Mouse (Mus musculus): Measurements from ENCODE around the gene Ccnb2. TPM values are rescaled to one million over a fixed set of nuclear protein-coding genes. Genes with fewer than 3 reads are reported as not detected.

Gene Ccnb2
- polyA plus RNA-seq, 1 experiment from 2014 or later, result 129 TPM

DNA sequence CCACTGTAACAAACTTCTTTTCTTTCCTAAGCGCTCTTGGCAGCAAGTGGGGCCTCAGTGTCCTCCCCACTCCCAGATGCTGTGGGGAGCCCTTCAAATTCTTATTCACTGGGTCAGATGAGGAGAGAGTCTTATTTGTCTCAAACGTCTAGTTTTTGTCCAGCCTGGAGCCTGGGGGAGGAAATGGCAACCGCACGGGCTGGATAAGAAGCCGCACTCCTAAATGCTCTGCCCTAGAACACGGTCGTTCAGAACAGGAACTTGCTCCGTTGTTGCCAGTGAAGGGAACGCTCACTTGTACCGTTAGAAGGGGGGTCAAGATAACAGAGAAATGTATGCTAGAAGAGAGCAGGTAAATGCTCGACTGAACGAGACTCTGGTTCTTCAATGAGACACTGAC, 39.3 kb downstream of the Ccnb2 start:
- H3K4me1 ChIP-seq (replicated peaks), result no peaks in the 10 kb centered on the region
- WGBS, result 61% methylated on average over 12 of the region's 12 CpGs
- no peak overlapping the region for H3K9ac ChIP-seq
- no peak overlapping the region for H3K4me3 ChIP-seq
- H3K27me3 ChIP-seq, result no peaks in the 10 kb centered on the region
- no peak overlapping the region for H3K4me2 ChIP-seq
- peaks cover 35% of the 10 kb centered on the region for H3K36me3 ChIP-seq
- no peak overlapping the region for H3K27ac ChIP-seq
- H3K9me3 ChIP-seq (replicated peaks), result no peaks in the 10 kb centered on the region
- no peak for ATAC-seq (replicated peaks; ENCODE audit: insufficient number of reproducible peaks, insufficient read depth, low FRiP score, low read depth)

DNA sequence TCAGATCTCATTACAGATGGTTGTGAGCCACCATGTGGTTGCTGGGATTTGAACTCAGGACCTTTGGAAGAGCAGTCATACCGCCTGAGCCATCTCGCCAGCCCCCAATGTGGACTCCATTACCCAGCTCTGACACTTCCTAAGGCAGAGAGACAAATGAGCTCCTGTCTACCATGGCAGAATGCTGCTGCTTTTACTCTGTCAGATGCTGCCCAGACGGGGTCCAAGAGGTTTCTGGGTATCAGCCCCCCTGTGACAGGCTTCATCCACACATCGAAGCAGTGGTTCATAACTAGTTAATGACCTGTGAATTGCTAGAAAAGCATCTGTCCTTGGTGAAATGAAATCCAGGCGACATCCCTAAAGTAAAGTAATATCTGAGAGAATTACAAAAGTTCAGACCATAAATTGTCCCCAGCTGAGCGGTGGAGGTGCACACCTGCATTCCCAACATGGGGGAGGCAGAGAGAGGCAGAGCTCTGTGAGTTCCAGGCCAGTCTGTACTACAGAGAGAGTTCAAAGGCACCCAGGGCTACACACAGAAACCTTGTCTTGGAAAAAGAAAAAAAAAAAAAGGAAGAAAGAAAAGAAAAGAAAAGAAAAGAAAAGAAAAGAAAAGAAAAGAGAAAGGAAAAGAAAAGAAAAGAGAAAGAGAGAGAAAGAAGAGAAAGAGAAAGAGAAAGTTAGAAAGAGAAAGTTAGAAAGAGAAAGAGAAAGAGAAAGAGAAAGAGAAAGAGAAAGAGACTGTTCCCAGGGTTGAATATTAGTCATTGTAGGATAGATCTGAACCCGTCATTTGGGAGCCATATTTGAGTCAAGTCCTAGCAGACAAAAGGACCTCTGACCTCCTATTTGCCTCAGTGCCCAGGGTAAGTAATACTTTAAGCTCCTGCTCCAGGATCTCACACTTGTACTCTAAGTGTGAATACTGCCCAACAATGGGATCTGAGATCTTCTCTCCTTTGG, 41.6 kb downstream of the Ccnb2 start:
- Histone ChIP-seq H3K4me2 (no peak overlapping the region), H3K9me3 (replicated peaks) (no peaks in the 10 kb centered on the region), H3K27me3 (no peaks in the 10 kb centered on the region), H3K27ac (no peak overlapping the region), H3K4me1 (replicated peaks) (no peaks in the 10 kb centered on the region), H3K36me3 (peaks cover 43% of the 10 kb centered on the region), H3K4me3 (no peak overlapping the region), H3K9ac (no peak overlapping the region)
- WGBS, result 83% methylated on average over 7 of the region's 7 CpGs
- no peak for ATAC-seq (replicated peaks; ENCODE audit: insufficient number of reproducible peaks, insufficient read depth, low FRiP score, low read depth)

DNA sequence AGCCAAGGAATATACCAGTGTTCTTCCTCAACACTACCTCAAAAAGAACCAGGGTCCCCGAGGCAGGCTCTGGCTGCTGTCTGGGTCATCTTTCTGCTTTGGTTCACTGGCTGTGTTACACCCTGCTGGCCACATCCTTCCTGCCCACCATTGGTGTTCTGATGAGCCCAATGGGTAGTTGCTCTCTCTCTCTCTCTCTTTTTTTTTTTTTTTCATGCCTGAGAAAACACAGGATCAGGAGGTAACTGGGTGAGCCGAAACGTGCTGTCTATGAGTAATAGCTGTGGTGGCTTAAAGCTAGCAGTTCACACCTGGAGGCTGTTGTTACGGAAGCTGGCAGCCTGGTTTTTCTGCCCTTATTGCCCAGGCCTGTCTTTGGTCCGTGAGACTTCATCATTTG, 49.7 kb downstream of the Ccnb2 start:
- peaks cover 8% of the 10 kb centered on the region; the same call in 1 of the 2 replicates for H3K4me1 ChIP-seq (replicated peaks)
- H3K4me2 ChIP-seq, result no peak overlapping the region
- ATAC-seq (replicated peaks; ENCODE audit: insufficient number of reproducible peaks, insufficient read depth, low FRiP score, low read depth), result no peak
- H3K36me3 ChIP-seq, result peaks cover 38% of the 10 kb centered on the region
- no peak overlapping the region for H3K4me3 ChIP-seq
- H3K9ac ChIP-seq, result no peak overlapping the region
- no peaks in the 10 kb centered on the region for H3K9me3 ChIP-seq (replicated peaks)
- WGBS, result 76% methylated on average over 5 of the region's 5 CpGs
- no peaks in the 10 kb centered on the region for H3K27me3 ChIP-seq
- H3K27ac ChIP-seq, result no peak overlapping the region

DNA sequence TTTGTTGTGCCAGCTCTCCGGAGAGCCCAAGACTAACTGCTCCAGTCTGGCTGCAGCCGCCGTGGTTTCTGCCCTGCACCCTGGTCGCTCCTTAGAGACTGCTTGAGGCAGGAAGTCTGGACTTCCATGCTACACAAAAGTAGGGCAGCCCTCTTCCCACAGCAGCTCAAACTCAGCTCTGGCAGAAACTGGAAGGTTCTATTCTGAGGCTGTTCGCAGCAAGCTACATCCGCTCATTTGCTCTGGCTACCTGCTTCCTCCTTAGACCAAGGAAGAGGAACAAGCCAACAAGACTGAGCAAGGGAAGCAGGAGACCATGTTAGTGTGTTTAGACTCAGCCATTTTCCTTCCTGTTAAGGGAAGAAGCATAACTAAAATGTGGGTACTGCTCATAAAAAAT, 54.4 kb downstream of the Ccnb2 start:
- H3K9me3 ChIP-seq (replicated peaks), result no peaks in the 10 kb centered on the region
- H3K4me3 ChIP-seq, result no peak overlapping the region
- H3K27me3 ChIP-seq, result no peaks in the 10 kb centered on the region
- no peak overlapping the region for H3K4me2 ChIP-seq
- H3K9ac ChIP-seq, result no peak overlapping the region
- peaks cover 8% of the 10 kb centered on the region; the same call in 1 of the 2 replicates for H3K4me1 ChIP-seq (replicated peaks)
- ATAC-seq (replicated peaks; ENCODE audit: insufficient number of reproducible peaks, insufficient read depth, low FRiP score, low read depth), result no peak
- H3K27ac ChIP-seq, result no peak overlapping the region
- peaks cover 38% of the 10 kb centered on the region for H3K36me3 ChIP-seq
- 81% methylated on average over 6 of the region's 6 CpGs for WGBS

DNA sequence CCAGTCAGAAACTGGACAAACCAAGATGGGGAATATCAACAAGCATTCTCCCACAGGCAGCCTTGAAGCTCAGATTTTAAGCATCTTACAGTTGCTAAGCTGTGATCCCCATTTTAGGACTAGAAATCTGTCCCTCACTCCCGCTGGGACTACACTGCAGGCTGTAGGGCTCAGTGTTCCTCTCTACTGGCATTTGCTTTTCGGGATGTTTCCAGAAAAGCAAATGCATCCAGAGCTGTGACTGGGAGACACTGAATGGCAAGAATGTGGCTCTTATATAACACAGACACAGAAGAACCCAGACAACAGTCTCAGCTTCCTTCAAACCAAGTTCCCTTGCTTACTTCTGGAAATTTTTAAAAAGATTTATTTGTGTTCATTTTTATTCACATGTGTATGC, 55.4 kb downstream of the Ccnb2 start:
- Histone ChIP-seq H3K27me3 (no peaks in the 10 kb centered on the region), H3K4me1 (replicated peaks) (peaks cover 6% of the 10 kb centered on the region; the same call in 1 of the 2 replicates), H3K9me3 (replicated peaks) (no peaks in the 10 kb centered on the region), H3K27ac (no peak overlapping the region), H3K4me3 (no peak overlapping the region), H3K36me3 (peaks cover 38% of the 10 kb centered on the region), H3K9ac (no peak overlapping the region), H3K4me2 (no peak overlapping the region)
- 77% methylated on average over 2 of the region's 2 CpGs for WGBS
- no peak for ATAC-seq (replicated peaks; ENCODE audit: insufficient number of reproducible peaks, insufficient read depth, low FRiP score, low read depth)

GRCm38 (mm10) chr9:70364741-70365140, 56.6 kb downstream of the Ccnb2 start:
- Histone ChIP-seq H3K4me2 (no peak overlapping the region), H3K4me1 (replicated peaks) (no peaks in the 10 kb centered on the region), H3K9ac (no peak overlapping the region), H3K27ac (no peak overlapping the region), H3K27me3 (no peaks in the 10 kb centered on the region), H3K4me3 (no peak overlapping the region), H3K36me3 (peaks cover 45% of the 10 kb centered on the region), H3K9me3 (replicated peaks) (no peaks in the 10 kb centered on the region)
- 93% methylated on average over 8 of the region's 8 CpGs for WGBS
- ATAC-seq (replicated peaks; ENCODE audit: insufficient number of reproducible peaks, insufficient read depth, low FRiP score, low read depth), result no peak

DNA sequence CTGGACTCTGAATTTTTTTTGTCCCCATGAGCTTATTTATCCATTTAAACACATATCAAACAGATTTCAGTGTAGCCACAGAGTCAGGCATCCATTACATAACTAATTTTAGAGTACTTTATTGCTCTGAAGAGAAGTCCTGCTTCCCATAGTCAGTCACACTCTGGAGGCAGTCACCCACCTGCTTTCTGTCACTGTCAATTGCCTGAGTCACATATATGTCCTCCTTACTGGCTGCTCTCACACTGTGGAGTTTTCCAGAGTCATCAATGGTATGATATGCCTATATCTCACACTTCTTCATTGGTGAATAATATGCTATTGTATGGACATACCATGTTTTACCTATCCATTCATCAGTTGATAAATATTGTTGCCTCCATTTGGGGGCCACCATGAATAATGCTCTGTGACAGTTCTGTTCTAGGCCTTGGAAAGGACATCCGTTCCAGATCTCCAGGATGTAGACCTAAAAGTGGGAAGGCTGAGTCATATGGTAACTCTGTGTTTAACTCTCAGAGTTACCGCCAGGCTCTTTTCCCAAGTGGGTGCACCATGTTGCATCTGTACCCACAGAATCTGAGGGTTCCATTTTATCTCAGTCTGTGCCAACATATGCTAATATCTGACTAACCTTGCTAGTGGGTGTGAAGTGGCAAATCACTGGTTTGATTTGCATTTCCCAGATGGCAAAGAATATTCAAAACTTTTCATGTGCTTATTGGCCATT, 61.8 kb downstream of the Ccnb2 start:
- 96% methylated on average over 2 of the region's 2 CpGs for WGBS
- H3K27ac ChIP-seq, result no peak overlapping the region
- H3K4me1 ChIP-seq (replicated peaks), result no peaks in the 10 kb centered on the region
- ATAC-seq (replicated peaks; ENCODE audit: insufficient number of reproducible peaks, insufficient read depth, low FRiP score, low read depth), result no peak
- H3K4me2 ChIP-seq, result no peak overlapping the region
- H3K36me3 ChIP-seq, result peaks cover 36% of the 10 kb centered on the region
- 0 out of 2 replicates have a peak, but pooled peaks cover 6% of the 10 kb centered on the region for H3K9me3 ChIP-seq (replicated peaks)
- H3K4me3 ChIP-seq, result no peak overlapping the region
- H3K9ac ChIP-seq, result no peak overlapping the region
- H3K27me3 ChIP-seq, result no peaks in the 10 kb centered on the region

Small RNA genes within 50 kb of the gene (microRNA-seq; reads per million reads assigned to microRNA genes)
- 5.5 reads per million, percentile 19 among the genes with 10 or more reads in this experiment for gene Mir5626

Other genes with a start within 250 kb of the Ccnb2 start
- gene Myo1e, start 214.2 kb downstream of the Ccnb2 start, polyA plus RNA-seq (2015; fragmentation: Nextera tagmentation; extraction: Ambion mirVana), result 11.8 and 15.2 TPM in 2 replicates
- 18.5 and 23.2 TPM in 2 replicates for gene Rnf111, start 82.2 kb upstream of the Ccnb2 start, polyA plus RNA-seq (2015; fragmentation: Nextera tagmentation; extraction: Ambion mirVana)
- gene Sltm, start 121.2 kb upstream of the Ccnb2 start, polyA plus RNA-seq (2015; fragmentation: Nextera tagmentation; extraction: Ambion mirVana), result 32.7 and 33.0 TPM in 2 replicates
- 0.36 and 0.45 TPM in 2 replicates for gene Gm10642, start 234.7 kb upstream of the Ccnb2 start, polyA plus RNA-seq (2015; fragmentation: Nextera tagmentation; extraction: Ambion mirVana)
- 10.9 and 13.1 TPM in 2 replicates for gene Mindy2, start 235.6 kb upstream of the Ccnb2 start, polyA plus RNA-seq (2015; fragmentation: Nextera tagmentation; extraction: Ambion mirVana)